In the genomic region with DNA sequence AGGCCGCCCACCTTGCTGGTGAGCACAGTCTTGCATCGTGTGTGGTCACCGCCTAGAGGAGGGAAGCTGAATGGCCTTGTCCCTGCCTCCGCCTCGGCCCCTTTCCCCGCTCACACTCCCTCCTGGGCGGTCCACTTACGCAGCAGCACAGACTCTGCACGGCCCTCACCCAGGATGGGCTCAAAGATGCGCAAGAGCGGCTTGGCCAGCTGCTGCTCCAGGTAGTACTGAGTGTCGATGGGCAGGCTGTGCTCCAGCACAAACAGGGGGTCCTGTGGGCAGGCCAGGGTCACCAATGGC, we compare ENCODE assay signal across 20 mouse cellular contexts. TPM values are rescaled to one million over a fixed set of nuclear protein-coding genes. Genes with fewer than 3 reads are reported as not detected.
"Had no signal": no experiment of that assay in that cellular context is flagged by ENCODE, and none has a peak within 500 bp of the region (broad histone marks: within the 10 kb centered on the region; RNA-seq: fewer than 3 reads in every experiment).

No protein-coding gene starts in this region.

- H3K9ac ChIP-seq: liver, embryonic 13.5 days; lung, embryonic 14.5 days; midbrain, embryonic 12.5 days; midbrain, embryonic 15.5 days; neural tube, embryonic 12.5 days; neural tube, embryonic 15.5 days; stomach, embryonic 15.5 days had no signal

- H3K4me3 ChIP-seq: layer of hippocampus, adult 2 months; liver, embryonic 13.5 days; midbrain, embryonic 12.5 days; midbrain, embryonic 15.5 days; neural tube, embryonic 12.5 days; neural tube, embryonic 15.5 days; stomach, embryonic 15.5 days had no signal

- DNase-seq: kidney, adult 18-20 months; kidney, adult 9 months; kidney, postnatal 25 days; layer of hippocampus, adult 9-11 months; liver, embryonic 13.5 days; lung, embryonic 14.5 days; right cerebral cortex, postnatal 25 days; thymus, postnatal 25 days had no signal

- H3K4me2 ChIP-seq: liver, embryonic 13.5 days; lung, embryonic 14.5 days; midbrain, embryonic 12.5 days; midbrain, embryonic 15.5 days; neural tube, embryonic 12.5 days; neural tube, embryonic 15.5 days; stomach, embryonic 15.5 days had no signal

- H3K4me1 ChIP-seq: midbrain, embryonic 12.5 days; midbrain, embryonic 15.5 days; neural tube, embryonic 12.5 days; neural tube, embryonic 15.5 days; stomach, embryonic 15.5 days had no signal

- H3K36me3 ChIP-seq: midbrain, embryonic 15.5 days had no signal

- ATAC-seq: lung, postnatal 0 days; midbrain, embryonic 15.5 days had no signal

- H3K9me3 ChIP-seq: liver, embryonic 13.5 days; midbrain, embryonic 12.5 days; midbrain, embryonic 15.5 days; neural tube, embryonic 12.5 days; neural tube, embryonic 15.5 days; stomach, embryonic 15.5 days had no signal

- H3K27me3 ChIP-seq: stomach, embryonic 15.5 days had no signal

- H3K27ac ChIP-seq: kidney, postnatal 0 days; layer of hippocampus, adult 2 months; liver, embryonic 13.5 days; macrophage; midbrain, embryonic 12.5 days; midbrain, embryonic 15.5 days; neural tube, embryonic 12.5 days; neural tube, embryonic 15.5 days; stomach, embryonic 15.5 days had no signal

RNA-seq across cellular contexts. Expression of gene Spib, which starts 1.8 kb away (rescaled TPM):
- total RNA-seq: left cerebral cortex, postnatal 36 days had no signal
- polyA plus RNA-seq: midbrain, embryonic 12.5 days; neural tube, embryonic 12.5 days; neural tube, embryonic 15.5 days had no signal

RNA-seq across cellular contexts. Expression of gene Mybpc2, which starts 9.2 kb away (rescaled TPM):
- total RNA-seq: layer of hippocampus, adult 2 months; layer of hippocampus, postnatal 25 days; megakaryocyte, adult 5-6 weeks had no signal
- polyA plus RNA-seq: liver, embryonic 13.5 days; macrophage had no signal
